7 mouse cellular contexts compared by ENCODE assay signal in genomic region chr6:138153111-138153510, GRCm38 (mm10). TPM values are rescaled to one million over a fixed set of nuclear protein-coding genes. Genes with fewer than 3 reads are reported as not detected.
A peak's percentile ranks its signal among the peaks of the same experiment; 100 is the strongest.
DNase-seq lines count a peak whose midpoint lies in the region; TF ChIP-seq lines count a peak whose summit lies in the region.

No protein-coding gene starts in this region.

- 27% methylated on average over 5 of the region's 5 CpGs for WGBS in spleen, adult 2 months

- H3K4me3 ChIP-seq in C2C12 (ENCODE audit: insufficient read depth, poor library complexity, severe bottlenecking) = no peak overlapping the region
- no peak overlapping the region for H3K4me3 ChIP-seq in gastrocnemius, adult 2 months
- no peak overlapping the region for H3K4me3 ChIP-seq in spleen, adult 2 months (ENCODE audit: extremely low read depth, insufficient read depth, insufficient read length)

- intact Hi-C loops in gastrocnemius, adult 2 months (cut with DNase I) = loop anchor here (5.0 kb wide), 2 partner anchors 281 to 356 kb away; no protein-coding TSS in a partner anchor

- no peaks in the 10 kb centered on the region for H3K79me2 ChIP-seq in C2C12 (ENCODE audit: control insufficient read depth, insufficient read depth)

- no peak for TF ChIP-seq POLR2A in spleen, adult 2 months (IDR thresholded peaks at IDR 0.05; ENCODE audit: low read depth, low read length)

- DNase-seq in 3T3-L1 (ENCODE audit: low read depth, low spot score) = peak; percentile 88
- peak; percentile 15 for DNase-seq in c-Kit-positive CD71-positive TER-119-negative erythroid progenitor cells, embryonic 14.5 days (ENCODE audit: low read depth)
- DNase-seq in gastrocnemius, adult 2 months = peak; percentile 82
- peak; percentile 38 to 82 for DNase-seq in layer of hippocampus, adult 8-10 months (ENCODE audit: low spot score in 2 of 2)
- peak; percentile 86 for DNase-seq in lung, postnatal 36 days
- peak in 1 of 2 experiments; percentile 54 for DNase-seq in spleen, adult 2 months (ENCODE audit: low read depth in 1 of 2, low spot score in 2 of 2)

- H3K36me3 ChIP-seq in C2C12 (ENCODE audit: control insufficient read depth, insufficient read depth) = no peaks in the 10 kb centered on the region
- H3K36me3 ChIP-seq in spleen, adult 2 months (ENCODE audit: control insufficient read depth, insufficient read depth, low read length) = 0 out of 2 replicates have a peak, but pooled peaks cover 2% of the 10 kb centered on the region

- H3K79me3 ChIP-seq in C2C12 (ENCODE audit: low read depth) = no peaks in the 10 kb centered on the region

- H3K27ac ChIP-seq in gastrocnemius, adult 2 months = no peak overlapping the region
- no peak overlapping the region for H3K27ac ChIP-seq in spleen, adult 2 months (ENCODE audit: insufficient read depth, low read length)

- peak; percentile 24 for TF ChIP-seq CTCF in C2C12 (IDR thresholded peaks at IDR 0.05; ENCODE audit: control insufficient read depth, insufficient read depth, insufficient read length)
- TF ChIP-seq CTCF in gastrocnemius, adult 2 months (IDR thresholded peaks at IDR 0.05) = peak; percentile 96
- peak; percentile 68; the same call in 1 of the 2 replicates for TF ChIP-seq CTCF in spleen, adult 2 months (IDR thresholded peaks at IDR 0.05; ENCODE audit: extremely low read depth, insufficient read depth, insufficient read length, insufficient replicate concordance)

- no peaks in the 10 kb centered on the region for H3K4me1 ChIP-seq in spleen, adult 2 months (ENCODE audit: control insufficient read depth, insufficient read depth, insufficient read length)

- no peaks in the 10 kb centered on the region for H3K27me3 ChIP-seq in C2C12 (ENCODE audit: control insufficient read depth, insufficient read depth, insufficient read length)
- no peaks in the 10 kb centered on the region for H3K27me3 ChIP-seq in spleen, adult 2 months (ENCODE audit: control insufficient read depth, insufficient read depth, low read length)

- no peak overlapping the region for H3ac ChIP-seq in C2C12 (ENCODE audit: control insufficient read depth, insufficient read length, low read depth)

TF ChIP-seq in C2C12, 6 proteins besides CTCF, POLR2A, EP300 and RAD21:
- TF ChIP-seq MYOG (IDR thresholded peaks at IDR 0.05; ENCODE audit: control insufficient read depth, extremely low read depth, insufficient read length) = no peak
- TF ChIP-seq FOSL1 (IDR thresholded peaks at IDR 0.05; ENCODE audit: insufficient read depth, low read length, poor library complexity, severe bottlenecking) = no peak
- no peak for TF ChIP-seq CEBPB (IDR thresholded peaks at IDR 0.05; ENCODE audit: low read depth)
- TF ChIP-seq MAX (IDR thresholded peaks at IDR 0.05) = no peak
- no peak for TF ChIP-seq MYOD1 (IDR thresholded peaks at IDR 0.05; ENCODE audit: control insufficient read depth, insufficient read length, low read depth)

RNA-seq across cellular contexts. Expression of gene Mgst1, which starts 13.0 kb away (rescaled TPM):
- 2.1 TPM for polyA plus RNA-seq in C2C12 (2012; fragmentation: generic; extraction: Trizol)
- total RNA-seq in gastrocnemius, adult 2 months (2021) = 10 to 100 TPM; 47.4 to 69.0 TPM
- total RNA-seq in layer of hippocampus, adult 8-10 months (2022) = 10 to 100 TPM; 15.7 to 30.7 (median 18.7) TPM
- 37.7 and 45.4 TPM in 2 replicates for polyA plus RNA-seq in spleen, adult 2 months (2012; rRNA removed)

Comparison
In these comparisons a context has a peak if more than half of its experiments do, and no peak if none do; other contexts are left out.
1. CTCF ChIP-seq: peak in every context shown above with its lines; median percentile 96 in gastrocnemius, adult 2 months; 68 in spleen, adult 2 months; 24 in C2C12.